Mouse (Mus musculus) thymus, postnatal 0 days (tissue): ENCODE measurements at regions not wholly inside any gene's neighbourhood (a gene's known extent, or its start where the extent isn't known, plus 50 kb on each side); places are given as distances from the start of the nearest gene placed in this dataset.
"Not testable (repeated sequence)": the region's sequence is repeated elsewhere in the genome, so short reads cannot be mapped to it uniquely, and the experiment has no call there.

Experiments
- DNase-seq: peaks from one replicate; pipeline ENCODE4 v3.0.0-alpha.2; 2015; ENCODE audit warnings: low spot score

GRCm38 (mm10) chr8:20122067-20122925, 219.1 kb downstream of the Gm31371 start:
- peak; percentile 93 for DNase-seq

GRCm38 (mm10) chr8:20123545-20123944, 220.4 kb downstream of the Gm31371 start:
- not testable (repeated sequence) for DNase-seq

GRCm38 (mm10) chr8:20135626-20136025, 227.4 kb downstream of the Gm15319 start:
- DNase-seq = not testable (repeated sequence)

- not testable (repeated sequence) for DNase-seq
Measured at GRCm38 (mm10) chr8:20145436-20145835, 217.6 kb downstream of the Gm15319 start.

- not testable (repeated sequence) for DNase-seq
Measured at GRCm38 (mm10) chr8:20151317-20152047, 211.5 kb downstream of the Gm15319 start.

GRCm38 (mm10) chr8:20154091-20154490, 208.9 kb downstream of the Gm15319 start:
- not testable (repeated sequence) for DNase-seq
